ENCODE assay signal across 8 mouse cellular contexts in genomic region chr15:100871107-100872011, GRCm38 (mm10). TPM values are rescaled to one million over a fixed set of nuclear protein-coding genes. Genes with fewer than 3 reads are reported as not detected.
A peak's percentile ranks its signal among the peaks of the same experiment; 100 is the strongest.
DNase-seq lines count a peak whose midpoint lies in the region; ATAC-seq and TF ChIP-seq lines count a peak whose summit lies in the region.

No protein-coding gene starts in this region.

- peak overlapping the region; percentile 87 for H3K27ac ChIP-seq in cerebellum, adult 2 months (ENCODE audit: insufficient read depth, low read length)
- H3K27ac ChIP-seq in forebrain, embryonic 11.5 days (ENCODE audit: low read depth, low read length): 0 out of 2 replicates have a peak overlapping the region, but pooled peaks have one; percentile 25
- no peak overlapping the region for H3K27ac ChIP-seq in liver, embryonic 12.5 days
- no peak overlapping the region for H3K27ac ChIP-seq in small intestine, adult 2 months (ENCODE audit: insufficient read depth, low read depth, low read length)

- no peak for TF ChIP-seq POLR2A in cerebellum, adult 2 months (IDR thresholded peaks at IDR 0.05; ENCODE audit: borderline replicate concordance, insufficient read depth, low read length)
- TF ChIP-seq POLR2A in small intestine, adult 2 months (IDR thresholded peaks at IDR 0.05; ENCODE audit: low read depth, low read length): no peak

- no peaks in the 10 kb centered on the region for H3K36me3 ChIP-seq in forebrain, embryonic 11.5 days (ENCODE audit: control insufficient read depth, insufficient read depth, low read length)
- no peaks in the 10 kb centered on the region for H3K36me3 ChIP-seq in liver, embryonic 12.5 days
- H3K36me3 ChIP-seq in small intestine, adult 2 months (ENCODE audit: control insufficient read depth, insufficient read depth, low read length): no peaks in the 10 kb centered on the region

- no peaks in the 10 kb centered on the region for H3K9me3 ChIP-seq in forebrain, embryonic 11.5 days (ENCODE audit: control insufficient read depth, low read length)
- H3K9me3 ChIP-seq in liver, embryonic 12.5 days (replicated peaks): no peaks in the 10 kb centered on the region

- peak overlapping the region; percentile 94 for H3K9ac ChIP-seq in forebrain, embryonic 11.5 days (ENCODE audit: low read length)
- no peak overlapping the region for H3K9ac ChIP-seq in liver, embryonic 12.5 days

- WGBS in cerebellum, adult 2 months: under 1% methylated on average over 53 of the region's 53 CpGs
- under 1% methylated on average over 53 of the region's 53 CpGs for WGBS in forebrain, embryonic 11.5 days
- 4% methylated on average over 50 of the region's 53 CpGs for WGBS in liver, embryonic 12.5 days (ENCODE audit: insufficient replicate concordance)
- 3% methylated on average over 53 of the region's 53 CpGs for WGBS in small intestine, adult 2 months

- peaks cover 13% of the 10 kb centered on the region for H3K4me1 ChIP-seq in cerebellum, adult 2 months (ENCODE audit: control insufficient read depth, insufficient read depth, low read length)
- peaks cover 6% of the 10 kb centered on the region for H3K4me1 ChIP-seq in forebrain, embryonic 11.5 days (replicated peaks; ENCODE audit: control insufficient read depth, insufficient read depth, low read length)
- H3K4me1 ChIP-seq in liver, embryonic 12.5 days: peaks cover 10% of the 10 kb centered on the region; the same call in 1 of the 2 replicates
- peaks cover 4% of the 10 kb centered on the region for H3K4me1 ChIP-seq in small intestine, adult 2 months (ENCODE audit: control insufficient read depth, insufficient read depth, insufficient read length, low read length)

- peak; percentile 39 to 50 for DNase-seq in layer of hippocampus, postnatal 36 days
- no peak for DNase-seq in layer of hippocampus, adult 11-12 months (ENCODE audit: low spot score)
- peak; percentile 55 to 78 for DNase-seq in cerebellum, adult 2 months
- peak; percentile 75 for DNase-seq in forebrain, embryonic 11.5 days (ENCODE audit: low spot score)
- no peak for DNase-seq in gastrocnemius, postnatal 14 days
- DNase-seq in adipocyte (ENCODE audit: low spot score): no peak

- TF ChIP-seq CTCF in cerebellum, adult 2 months (IDR thresholded peaks at IDR 0.05; ENCODE audit: borderline replicate concordance, insufficient read depth, low read depth, low read length): no peak
- no peak for TF ChIP-seq CTCF in small intestine, adult 2 months (IDR thresholded peaks at IDR 0.05; ENCODE audit: extremely low read depth, insufficient read length, insufficient replicate concordance, low read depth, low read length)

- ATAC-seq in forebrain, embryonic 11.5 days (replicated peaks; ENCODE audit: low FRiP score): peak; percentile 75
- no peak for ATAC-seq in liver, embryonic 12.5 days

- H3K4me2 ChIP-seq in forebrain, embryonic 11.5 days (ENCODE audit: low read depth, low read length, severe bottlenecking): peak overlapping the region; percentile 78
- H3K4me2 ChIP-seq in liver, embryonic 12.5 days: peak overlapping the region; percentile 69

- intact Hi-C loops in gastrocnemius, postnatal 14 days (cut with DNase I; ENCODE audit: low total_unique reads): no loop called here

- peak overlapping the region; percentile 98 for H3K4me3 ChIP-seq in cerebellum, adult 2 months (replicated peaks; ENCODE audit: insufficient read depth, low read depth, low read length)
- H3K4me3 ChIP-seq in forebrain, embryonic 11.5 days (ENCODE audit: low read depth, low read length): peak overlapping the region; percentile 84
- peak overlapping the region; percentile 57 for H3K4me3 ChIP-seq in liver, embryonic 12.5 days
- peak overlapping the region; percentile 26 for H3K4me3 ChIP-seq in small intestine, adult 2 months (ENCODE audit: low read depth, low read length)

- H3K27me3 ChIP-seq in cerebellum, adult 2 months (ENCODE audit: control insufficient read depth, insufficient read depth, low read length): no peaks in the 10 kb centered on the region
- peaks cover 26% of the 10 kb centered on the region for H3K27me3 ChIP-seq in forebrain, embryonic 11.5 days (ENCODE audit: control insufficient read depth, insufficient read depth, low read length)
- peaks cover 85% of the 10 kb centered on the region for H3K27me3 ChIP-seq in liver, embryonic 12.5 days (replicated peaks)
- H3K27me3 ChIP-seq in small intestine, adult 2 months (ENCODE audit: control insufficient read depth, insufficient read depth, low read length): peaks cover 31% of the 10 kb centered on the region

RNA-seq across cellular contexts. Expression of gene Scn8a, which starts 1.7 kb away (rescaled TPM):
- 100 to 1,000 TPM; 223 to 249 TPM for total RNA-seq in layer of hippocampus, postnatal 36 days (2021)
- 103 and 107 TPM in 2 replicates for polyA plus RNA-seq in cerebellum, adult 2 months (2012; rRNA removed)
- polyA plus RNA-seq in forebrain, embryonic 11.5 days (2014; fragmentation: Nextera tagmentation; extraction: Ambion mirVana): 13.9 and 14.1 TPM in 2 replicates
- polyA plus RNA-seq in liver, embryonic 12.5 days (2016; fragmentation: Nextera tagmentation; extraction: Ambion mirVana): 0.54 and 0.88 TPM in 2 replicates
- polyA plus RNA-seq in small intestine, adult 2 months (2012; rRNA removed): 0.06 and 1.5 TPM in 2 replicates
- total RNA-seq in gastrocnemius, postnatal 14 days (2021): under 1 TPM; 0.37 to 1.00 TPM

Comparison
In these comparisons a context has a peak if more than half of its experiments do, and no peak if none do; other contexts are left out.
1. DNase-seq: peak in layer of hippocampus, postnatal 36 days (2 of 2), cerebellum, adult 2 months (2 of 2) and forebrain, embryonic 11.5 days (single experiment); none in layer of hippocampus, adult 11-12 months (single experiment), gastrocnemius, postnatal 14 days (single experiment) and adipocyte (single experiment).
2. H3K27ac ChIP-seq: peak in cerebellum, adult 2 months (single experiment) and forebrain, embryonic 11.5 days (single experiment); none in liver, embryonic 12.5 days (single experiment) and small intestine, adult 2 months (single experiment).
3. H3K4me3 ChIP-seq: peak in every context shown above with its lines; median percentile 98 in cerebellum, adult 2 months; 84 in forebrain, embryonic 11.5 days; 57 in liver, embryonic 12.5 days; 26 in small intestine, adult 2 months.